Mouse (Mus musculus) monocyte, adult 2 months (primary cell): ENCODE results near the gene Chaf1b.

ENCODE experiments used
- DNase-seq, 2 experiments: peaks; one replicate each; pipeline ENCODE4 v3.0.0; 2022; ENCODE audit warnings: low spot score in 2 of 2, low read depth in 1 of 2

Chaf1b gene

DNA sequence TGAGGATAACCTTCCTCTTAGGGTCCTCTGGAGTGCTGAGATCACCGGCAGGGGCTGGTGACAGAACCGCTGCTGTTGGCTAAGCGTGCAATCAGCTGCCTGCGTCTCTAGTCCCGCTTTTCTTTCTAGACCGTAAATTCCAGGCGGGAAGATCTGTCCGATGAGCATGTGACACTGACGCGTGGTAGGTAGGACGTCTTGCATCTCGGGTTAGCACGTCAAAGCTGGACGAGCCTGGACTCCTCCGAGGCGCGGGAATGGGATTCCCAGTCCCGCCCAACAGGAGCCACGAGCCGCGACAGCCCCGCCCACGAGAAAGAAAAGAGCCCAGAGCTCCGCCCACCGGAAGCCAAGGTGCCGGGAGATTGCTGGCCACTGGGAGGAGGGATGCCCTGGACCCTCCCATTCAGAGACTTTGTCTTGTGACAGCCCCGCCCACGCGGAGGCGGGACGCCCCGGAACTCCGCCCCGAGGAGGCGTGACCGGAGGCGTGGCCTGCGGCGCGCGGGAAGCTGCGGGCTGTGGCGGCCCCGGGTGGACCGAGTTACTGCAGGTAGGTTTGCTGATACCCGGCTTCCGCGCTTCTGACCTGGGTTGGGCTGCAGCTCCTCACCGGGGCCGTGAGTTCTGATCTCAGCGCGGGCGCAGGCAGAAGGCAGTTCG, at the start of gene Chaf1b:
Gene Chaf1b (plus strand): TSS at position 479 of the 663 bp plus-strand sequence.
- DNase-seq: peak; percentile 90 to 96

- DNase-seq: no peak
Measured at GRCm38 (mm10) chr16:93834076-93834475, 49.6 kb upstream of the Chaf1b start.

- no peak for DNase-seq
Measured at GRCm38 (mm10) chr16:93839049-93839448, 44.7 kb upstream of the Chaf1b start.

GRCm38 (mm10) chr16:93850527-93850926, 33.2 kb upstream of the Chaf1b start:
- no peak for DNase-seq

GRCm38 (mm10) chr16:93859967-93860366, 23.7 kb upstream of the Chaf1b start:
- DNase-seq: no peak

DNA sequence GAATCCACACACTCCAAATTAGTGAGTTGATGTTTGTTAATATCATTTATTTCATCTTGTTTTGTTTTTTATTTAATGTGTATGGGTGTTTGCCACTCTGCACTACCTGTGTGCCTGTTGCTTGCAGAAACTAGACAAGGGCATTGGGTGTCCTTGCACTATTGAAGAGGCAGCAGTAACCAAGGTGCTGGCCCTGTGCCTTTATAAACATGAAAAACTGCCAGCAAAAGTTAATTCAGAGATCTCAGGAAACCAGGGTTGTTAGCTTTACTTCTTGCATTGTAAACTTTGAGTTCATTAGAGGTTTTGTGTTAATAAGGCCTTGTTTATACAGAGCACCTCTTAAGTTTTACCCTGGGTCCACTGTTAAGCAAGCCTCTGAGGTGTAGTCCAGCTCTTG, 23.0 kb upstream of the Chaf1b start:
- DNase-seq: no peak

DNA sequence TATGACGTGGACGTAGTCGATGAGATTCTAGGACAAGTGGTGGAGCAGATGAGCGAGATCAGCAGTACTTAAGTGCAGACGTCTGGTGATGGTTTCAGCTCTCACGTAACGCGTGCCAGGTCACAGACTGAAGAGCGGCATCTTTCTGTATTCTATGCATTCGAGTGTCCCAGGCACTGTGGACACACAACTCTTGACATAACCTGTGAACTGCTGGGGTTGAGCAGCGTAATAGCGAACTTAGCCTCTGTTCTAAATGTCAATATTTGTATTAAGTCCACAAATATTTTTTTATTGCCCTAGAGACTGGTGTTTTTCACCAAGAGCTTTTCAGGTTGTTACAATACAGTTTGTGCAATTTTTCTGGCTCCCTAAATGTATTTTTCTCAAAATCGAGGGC, 8.9 kb upstream of the Chaf1b start:
- DNase-seq: no peak

DNA sequence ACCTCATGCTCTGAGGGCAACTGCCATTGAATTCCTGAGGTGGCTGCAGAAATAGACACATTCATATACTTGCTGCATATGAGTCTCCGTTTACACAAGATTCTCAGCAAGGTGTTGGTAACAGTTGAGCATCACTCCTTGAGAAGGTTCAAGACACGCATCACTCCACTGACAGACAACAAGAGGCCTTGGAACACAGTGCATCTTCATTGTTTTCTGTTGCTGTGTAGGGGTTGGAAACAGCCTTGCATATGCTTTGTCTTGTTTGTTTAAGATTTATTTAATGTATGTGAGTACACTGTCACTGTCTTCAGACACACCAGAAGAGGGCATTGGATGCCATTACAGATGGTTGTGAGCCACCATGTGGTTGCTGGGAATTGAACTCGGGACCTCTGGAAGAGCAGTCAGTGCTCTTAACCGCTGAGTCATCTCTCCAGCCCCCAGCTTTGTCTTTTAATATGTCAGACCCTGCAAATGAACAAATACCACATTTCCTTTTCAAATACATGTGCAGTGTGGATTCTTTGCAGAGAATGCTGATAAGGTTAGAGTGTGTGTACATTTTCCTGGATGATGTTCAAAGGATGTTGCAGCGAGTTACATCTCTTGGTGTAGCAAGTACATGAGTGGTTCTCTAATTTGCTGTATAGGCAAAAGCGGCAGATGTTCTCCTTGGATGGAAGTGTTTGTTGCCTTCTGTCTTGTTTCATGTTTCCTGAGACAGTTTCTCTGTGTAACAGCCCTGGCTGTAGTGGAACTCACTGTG, 5.9 kb upstream of the Chaf1b start:
- no peak for DNase-seq

DNA sequence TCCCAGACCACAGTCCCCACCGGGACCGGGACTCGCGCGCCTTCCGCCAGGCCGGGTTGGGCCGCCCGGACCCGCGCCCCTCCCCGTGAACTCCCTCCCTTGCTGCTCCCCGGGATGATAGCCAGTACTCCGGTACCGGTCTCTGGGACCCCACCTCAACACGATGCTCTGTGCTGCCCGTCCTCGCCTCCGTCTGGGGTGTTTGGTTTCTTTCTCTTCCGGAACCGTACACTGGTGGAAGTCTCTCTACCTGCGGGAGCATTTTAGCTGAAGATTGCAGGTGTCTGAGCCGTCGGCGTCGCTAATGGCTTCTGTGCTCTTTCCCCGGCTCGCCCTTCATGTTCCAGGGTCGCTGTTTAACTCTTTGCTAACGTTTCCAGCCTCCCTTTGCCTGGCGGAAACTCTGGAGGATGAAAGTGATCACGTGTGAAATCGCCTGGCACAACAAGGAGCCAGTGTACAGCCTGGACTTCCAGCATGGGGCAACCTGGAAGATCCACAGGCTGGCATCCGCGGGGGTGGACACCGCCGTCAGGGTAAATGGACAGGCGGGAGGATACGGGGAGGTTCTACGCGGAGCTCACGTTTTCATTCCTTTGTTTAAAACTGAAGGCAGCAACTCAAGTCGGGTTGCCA, 503 bp downstream of the Chaf1b start:
- no peak for DNase-seq

GRCm38 (mm10) chr16:93884722-93885113, 1.0 kb downstream of the Chaf1b start:
- no peak for DNase-seq

DNA sequence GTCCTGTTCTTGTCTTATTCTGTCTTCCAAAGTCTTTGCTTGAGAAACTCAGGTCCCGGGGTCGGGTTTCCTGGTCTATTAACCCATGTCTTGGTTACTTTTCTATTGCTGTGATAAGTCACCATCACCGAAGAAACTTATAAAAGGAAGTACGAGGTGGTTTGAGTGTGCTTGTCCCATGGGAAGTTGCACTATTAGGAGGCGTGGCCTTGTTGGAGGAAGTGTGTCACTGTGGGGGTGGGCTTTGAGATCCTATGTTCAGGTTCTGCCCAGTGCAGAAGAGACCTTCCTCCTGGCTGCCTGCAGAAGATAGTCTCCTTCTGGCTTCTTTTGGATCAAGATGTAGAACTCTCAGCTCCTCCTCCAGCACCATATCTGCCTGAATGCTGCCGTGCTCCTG, 4.8 kb downstream of the Chaf1b start:
- no peak for DNase-seq

DNA sequence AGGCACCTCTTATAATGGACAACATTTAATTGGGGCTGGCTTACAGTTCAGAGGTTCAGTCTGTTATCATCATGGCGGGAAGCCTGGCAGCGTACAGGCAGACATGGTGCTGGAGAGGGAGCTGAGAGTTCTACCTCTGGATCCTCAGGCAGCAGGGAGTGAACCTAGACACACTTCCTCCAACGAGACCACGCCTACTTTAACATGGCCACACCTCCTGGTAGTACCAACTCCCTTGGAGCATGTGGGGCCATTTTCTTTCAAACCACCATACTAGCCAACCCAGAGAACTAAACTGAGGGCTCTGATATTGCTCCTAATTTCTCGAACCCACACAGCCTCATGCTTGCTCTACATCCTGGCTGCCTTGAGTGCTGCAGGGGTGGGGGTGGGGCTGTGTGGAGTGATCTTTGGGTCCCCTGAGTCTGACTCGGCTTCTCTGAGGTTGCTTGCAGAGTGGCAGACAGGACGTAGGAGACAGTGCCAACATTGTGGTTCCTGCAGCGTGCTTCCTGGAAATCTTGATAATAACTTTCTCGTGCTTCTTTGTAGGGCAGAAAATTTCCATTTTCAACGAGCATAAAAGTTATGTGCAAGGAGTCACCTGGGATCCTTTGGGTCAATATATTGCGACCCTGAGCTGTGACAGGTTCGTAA, 7.4 kb downstream of the Chaf1b start:
- DNase-seq: no peak

GRCm38 (mm10) chr16:93893285-93893684, 9.6 kb downstream of the Chaf1b start:
- DNase-seq: no peak

GRCm38 (mm10) chr16:93903027-93903426, 19.3 kb downstream of the Chaf1b start:
- no peak for DNase-seq

DNA sequence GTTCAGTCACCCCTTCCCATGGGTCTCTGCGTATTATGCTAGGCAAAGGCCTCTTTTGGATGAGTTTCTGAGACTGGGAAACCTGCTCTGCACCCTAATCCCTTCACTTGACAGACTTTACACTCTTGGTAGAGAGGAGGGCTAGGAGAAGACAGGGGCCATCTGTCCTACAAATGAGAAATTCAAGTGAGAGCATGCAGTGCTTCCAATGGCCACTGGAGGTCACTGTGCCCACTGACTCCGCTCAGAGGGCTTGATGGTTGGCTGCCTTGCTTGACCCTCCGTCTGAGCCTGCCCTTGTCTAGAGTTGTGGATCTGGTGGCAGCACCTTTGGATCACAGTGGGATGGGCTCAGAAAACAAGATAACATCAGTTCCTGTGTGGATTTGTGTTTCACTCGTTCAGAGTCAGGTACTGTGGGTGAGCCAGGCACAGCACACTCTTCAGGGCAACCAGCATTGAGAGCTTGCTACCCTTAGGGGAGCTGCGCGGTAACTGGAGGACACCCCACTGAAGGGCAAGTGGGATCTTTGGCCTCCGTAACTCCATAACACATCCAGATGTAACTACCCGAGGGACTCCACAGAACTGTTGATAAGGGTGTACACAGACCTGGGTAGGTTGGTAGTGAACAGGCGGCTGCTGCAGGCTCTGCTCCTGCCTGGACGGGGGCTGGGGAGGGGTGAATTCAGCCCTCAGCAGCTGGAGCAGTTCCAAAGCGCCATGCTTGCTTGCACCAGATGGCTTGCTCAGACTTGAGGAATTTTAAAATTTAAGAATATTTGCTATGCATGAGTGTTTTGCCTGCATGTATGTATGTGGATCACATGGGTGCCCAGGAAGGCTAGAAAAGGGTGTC, 22.7 kb downstream of the Chaf1b start:
- peak in 1 of 2 experiments; percentile 37 for DNase-seq

GRCm38 (mm10) chr16:93907761-93908160, 24.1 kb downstream of the Chaf1b start:
- DNase-seq: no peak

DNA sequence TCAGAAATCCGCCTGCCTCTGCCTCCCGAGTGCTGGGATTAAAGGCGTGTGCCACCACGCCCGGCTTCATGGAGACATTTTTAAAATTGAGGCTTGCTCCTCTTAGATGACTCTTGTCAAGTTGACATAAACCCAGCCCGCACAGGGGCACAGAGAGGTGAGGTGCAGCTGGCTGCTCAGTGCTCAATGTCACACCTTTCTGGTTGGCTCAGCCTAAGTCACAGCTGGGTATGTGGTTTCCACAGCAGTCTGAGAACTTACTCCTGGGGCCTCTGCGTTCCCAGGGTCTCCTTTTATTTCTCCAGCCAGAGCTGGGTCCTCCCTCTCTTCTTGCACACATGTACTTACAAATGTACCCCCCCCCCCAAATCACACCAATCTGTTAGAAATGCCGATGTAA, 24.5 kb downstream of the Chaf1b start:
- DNase-seq: no peak

DNA sequence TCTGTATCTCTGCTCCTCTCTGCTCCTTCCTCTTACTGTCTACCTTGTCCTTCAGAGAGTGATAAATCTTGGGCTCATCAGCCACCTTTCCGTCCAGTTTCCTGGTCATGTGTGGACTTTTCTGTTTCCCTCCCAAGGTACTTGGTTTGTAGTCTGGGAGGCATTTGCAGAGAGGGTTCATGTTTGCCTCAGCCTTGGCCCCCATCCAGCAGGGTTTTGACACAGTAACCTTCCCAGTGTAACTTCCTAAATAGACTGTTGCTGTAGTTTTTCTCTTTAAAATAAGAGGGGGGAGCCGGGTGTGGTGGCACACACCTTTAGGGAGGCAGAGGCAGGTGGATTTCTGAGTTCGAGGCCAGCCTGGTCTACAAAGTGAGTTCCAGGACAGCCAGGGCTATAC, 26.2 kb downstream of the Chaf1b start:
- no peak for DNase-seq

DNA sequence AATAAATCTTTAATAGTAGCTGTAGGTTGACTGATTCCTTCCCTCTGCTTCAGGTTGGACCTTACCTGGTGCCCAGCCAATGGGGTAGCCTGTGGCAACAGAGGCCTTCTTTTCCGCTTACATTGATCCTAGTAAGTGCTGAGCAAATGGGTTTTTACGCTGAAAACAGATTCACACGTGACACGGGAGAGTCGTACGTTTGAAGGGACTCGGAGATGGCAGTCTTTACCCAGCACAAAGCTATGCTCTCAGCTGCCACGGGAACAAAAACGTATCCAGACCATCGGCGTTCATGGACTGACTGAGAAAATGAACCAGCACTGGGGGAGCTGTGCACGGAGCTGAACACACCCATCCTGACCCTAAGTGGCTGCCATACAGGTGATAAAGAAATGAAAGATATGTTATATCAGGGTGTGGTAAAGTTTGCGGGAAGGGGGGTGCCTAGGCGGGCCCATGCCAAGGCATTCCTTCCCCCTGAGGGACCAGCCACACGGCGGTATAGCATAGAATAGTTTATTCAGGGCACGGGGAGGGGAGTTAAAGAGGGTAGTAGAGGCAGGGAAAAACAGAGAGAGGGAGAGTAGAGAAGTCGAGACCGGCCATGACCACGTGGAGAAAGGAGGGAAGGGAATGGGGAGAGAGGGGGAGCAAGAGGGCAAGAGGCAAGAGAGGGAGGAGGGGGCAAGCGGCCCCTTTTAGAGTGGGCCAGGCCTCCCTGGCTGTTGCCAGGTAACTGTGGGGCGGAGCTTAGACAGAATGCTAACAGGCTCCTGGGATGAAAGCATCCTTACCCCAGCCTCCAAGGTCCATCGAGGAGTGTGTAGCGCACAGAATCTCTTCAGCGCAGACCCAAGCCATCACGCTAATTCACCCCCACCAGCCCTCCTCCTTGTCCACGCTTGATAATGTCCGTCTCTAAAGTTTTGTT, 27.3 kb downstream of the Chaf1b start:
- DNase-seq: no peak

- DNase-seq: no peak
Measured at GRCm38 (mm10) chr16:93912158-93912557, 28.5 kb downstream of the Chaf1b start.
